Mouse (Mus musculus) E14TG2a.4 (cell line): ENCODE measurements around the gene Sgsm1.

Source experiments
- CTCF ChIP-seq: conservative IDR thresholded peaks from 2 replicates; pipeline ENCODE4 v1.5.1; 2014; ENCODE audit warnings: low read length
- NANOG ChIP-seq: IDR thresholded peaks from 2 replicates; pipeline ENCODE4 v1.6.1; 2014; ENCODE audit warnings: borderline replicate concordance, low read length, mixed read lengths
- POU5F1 ChIP-seq: IDR thresholded peaks from 2 replicates; pipeline ENCODE4 v1.6.1; 2014; ENCODE audit warnings: low read length, borderline replicate concordance

- TF ChIP-seq CTCF = no peak
- no peak for TF ChIP-seq POU5F1
- TF ChIP-seq NANOG = no peak
These were observed 85.3 kb downstream of the Sgsm1 start for GRCm38 (mm10) chr5:113225271-113225670.
